Mouse (Mus musculus) CH12.LX (cell line): Measurements from ENCODE around the gene Srpk3. TPM values are rescaled to one million over a fixed set of nuclear protein-coding genes. Genes with fewer than 3 reads are reported as not detected.
A peak's percentile ranks its signal among the peaks of the same experiment; 100 is the strongest.

Source experiments
- DNase-seq: peaks from one replicate; pipeline ENCODE4 v3.0.0-alpha.2; 2013; ENCODE audit errors: extremely low read depth
- H3K27ac ChIP-seq: 2 replicates; pipeline ENCODE4 v1.5.1; 2012; ENCODE audit warnings: low read depth, mild to moderate bottlenecking, control low read depth, moderate library complexity; ENCODE audit not compliant: insufficient read depth
- H3K27me3 ChIP-seq: replicated peaks from 2 replicates; pipeline ENCODE3; 2012; ENCODE audit warnings: inconsistent platforms
- H3K36me3 ChIP-seq, 2 experiments: replicated peaks in 1 of 2; 2 replicates each; pipeline versions ENCODE3 to v1.6.1; 2012; ENCODE audit warnings: inconsistent platforms in 1 of 2, low read length in 1 of 2, mild to moderate bottlenecking in 1 of 2, mixed read lengths in 1 of 2, moderate library complexity in 1 of 2; ENCODE audit not compliant: control insufficient read depth in 1 of 2, insufficient read depth in 1 of 2
- H3K4me1 ChIP-seq, 2 experiments: 2 replicates each; pipeline ENCODE4 v1.6.1; 2012; ENCODE audit warnings: inconsistent platforms in 1 of 2, moderate library complexity in 1 of 2; ENCODE audit not compliant: insufficient read depth in 2 of 2, control insufficient read depth in 1 of 2
- H3K4me2 ChIP-seq: 2 replicates; pipeline ENCODE4 v1.6.1; 2012; ENCODE audit warnings: low read depth, mild to moderate bottlenecking, control low read depth; ENCODE audit not compliant: poor library complexity, insufficient read depth, severe bottlenecking
- H3K4me3 ChIP-seq, 3 experiments: fragments of 150-350 bp in 1 of 3; sonication (generic) in 1 of 3; replicated peaks in 1 of 3; 2 replicates each; pipeline versions ENCODE3 to v1.5.1; 2011 to 2012; ENCODE audit warnings: low read depth in 2 of 3, low read length in 2 of 3, mild to moderate bottlenecking in 2 of 3, moderate library complexity in 2 of 3, control low read depth in 1 of 3, improper control_type of control experiment in 1 of 3, inconsistent platforms in 1 of 3, mixed read lengths in 1 of 3; ENCODE audit not compliant: poor library complexity in 1 of 3
- H3K79me2 ChIP-seq: replicated peaks from 2 replicates; pipeline ENCODE4 v1.6.1; 2012; ENCODE audit warnings: mild to moderate bottlenecking, moderate library complexity; ENCODE audit not compliant: control insufficient read depth, poor library complexity, insufficient read depth, severe bottlenecking; ENCODE audit errors: extremely low read depth
- H3K9ac ChIP-seq: 2 replicates; pipeline ENCODE4 v1.6.1; 2012; ENCODE audit warnings: low read depth, mild to moderate bottlenecking, control low read depth, moderate library complexity; ENCODE audit not compliant: insufficient read depth
- H3K9me3 ChIP-seq: replicated peaks from 2 replicates; pipeline ENCODE3; 2012; ENCODE audit warnings: low read length, inconsistent platforms, mixed read lengths
- CHD2 ChIP-seq: IDR thresholded peaks from 2 replicates; pipeline ENCODE4 v1.6.1; 2011; ENCODE audit warnings: low read length, improper control_type of control experiment
- CTCF ChIP-seq, 2 experiments: IDR thresholded peaks in 1 of 2; conservative IDR thresholded peaks in 1 of 2; 2 replicates each; pipeline ENCODE4 v1.5.1; 2011 to 2012; ENCODE audit warnings: low read depth in 2 of 2, low read length in 2 of 2, improper control_type of control experiment in 1 of 2, inconsistent platforms in 1 of 2, mild to moderate bottlenecking in 1 of 2, moderate library complexity in 1 of 2
- HCFC1 ChIP-seq: IDR thresholded peaks from 2 replicates; pipeline ENCODE4 v1.6.1; 2012; ENCODE audit warnings: low read depth, mild to moderate bottlenecking, inconsistent platforms, low read length, improper control_type of control experiment
- JUN ChIP-seq: IDR thresholded peaks from 2 replicates; pipeline ENCODE4 v1.6.1; 2011; ENCODE audit warnings: low read depth, mild to moderate bottlenecking, low read length, improper control_type of control experiment, moderate library complexity; ENCODE audit not compliant: insufficient read depth
- JUND ChIP-seq: conservative IDR thresholded peaks from 2 replicates; pipeline ENCODE4 v1.6.1; 2011; ENCODE audit warnings: low read depth, low read length, improper control_type of control experiment
- PAX5 ChIP-seq: IDR thresholded peaks from 2 replicates; pipeline ENCODE4 v1.6.1; 2012; ENCODE audit warnings: low read length, inconsistent platforms, mixed read lengths
- POLR2AphosphoS2 ChIP-seq: IDR thresholded peaks from 2 replicates; pipeline ENCODE4 v1.6.1; 2011; ENCODE audit warnings: low read depth, low read length, improper control_type of control experiment
- TBP ChIP-seq: conservative IDR thresholded peaks from 2 replicates; pipeline ENCODE4 v1.6.1; 2011; ENCODE audit warnings: low read depth, low read length, improper control_type of control experiment
- USF1 ChIP-seq: IDR thresholded peaks from 2 replicates; pipeline ENCODE4 v1.6.1; 2014; ENCODE audit warnings: low read depth, mild to moderate bottlenecking, inconsistent platforms, low read length, improper control_type of control experiment
- ZC3H11A ChIP-seq: IDR thresholded peaks from 2 replicates; pipeline ENCODE4 v1.6.1; 2012; ENCODE audit warnings: low read depth, mild to moderate bottlenecking, inconsistent platforms, low read length, improper control_type of control experiment
- dilution Hi-C: fragments of 300-500 bp; cut with MboI; formaldehyde crosslinking; loops from 2 replicates; pipeline ENCODE4 v1.14.3; 2020; ENCODE audit warnings: low sequenced_read_pairs; ENCODE audit not compliant: extremely low pct_unique_long_range_greater_than_20kb, extremely low pct_ligation_motif_present
- in situ Hi-C: fragments of 300-500 bp; cut with MboI; formaldehyde crosslinking; loops from 3 replicates; pipeline ENCODE4 v1.14.3; 2019; ENCODE audit warnings: low sequenced_read_pairs, low pct_ligation_motif_present, low pct_unique_long_range_greater_than_20kb, mixed read lengths
- polyA plus RNA-seq: library from polyadenylated mRNA; unstranded; fragments of >175 nt; gene quantifications from 2 replicates; pipeline ENCODE4 v1.2.1, GENCODE M21; 2012; ENCODE audit warnings: low read depth; ENCODE audit not compliant: insufficient read length
- total RNA-seq, 2 experiments: library from RNA; depleted of rRNA; stranded (reverse); fragments of 300-350 nt in 1 of 2; fragments of >200 nt in 1 of 2; gene quantifications; 2 replicates each; pipeline ENCODE4 v1.2.3; 2012 to 2014

Gene Srpk3
- total and polyA plus RNA-seq, 3 experiments = 42.7 to 67.5 (median 52.3) TPM

DNA sequence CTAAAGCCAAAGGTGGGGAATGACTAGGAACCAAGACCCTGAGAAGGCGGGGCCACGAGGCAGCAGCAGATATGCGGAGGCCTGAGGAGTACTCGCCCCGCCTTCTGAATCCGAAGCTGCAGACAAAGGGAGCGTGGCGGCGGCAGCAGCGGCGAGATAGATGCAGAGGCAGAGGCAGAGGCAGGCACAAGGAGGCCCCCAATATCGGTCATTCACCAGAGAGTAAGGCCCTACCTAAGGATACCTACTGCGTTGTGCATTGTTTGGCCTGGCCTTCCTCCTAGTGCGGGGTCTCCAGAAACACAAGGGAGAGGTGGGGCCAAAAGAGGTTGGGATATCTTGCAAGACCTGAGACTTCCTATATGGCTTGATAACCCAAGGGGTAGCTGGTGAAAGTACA, 40.9 kb downstream of the Srpk3 start:
- dilution Hi-C loops (no loop called here), in situ Hi-C loops (no loop called here)
- H3K4me3 ChIP-seq = no peak overlapping the region

DNA sequence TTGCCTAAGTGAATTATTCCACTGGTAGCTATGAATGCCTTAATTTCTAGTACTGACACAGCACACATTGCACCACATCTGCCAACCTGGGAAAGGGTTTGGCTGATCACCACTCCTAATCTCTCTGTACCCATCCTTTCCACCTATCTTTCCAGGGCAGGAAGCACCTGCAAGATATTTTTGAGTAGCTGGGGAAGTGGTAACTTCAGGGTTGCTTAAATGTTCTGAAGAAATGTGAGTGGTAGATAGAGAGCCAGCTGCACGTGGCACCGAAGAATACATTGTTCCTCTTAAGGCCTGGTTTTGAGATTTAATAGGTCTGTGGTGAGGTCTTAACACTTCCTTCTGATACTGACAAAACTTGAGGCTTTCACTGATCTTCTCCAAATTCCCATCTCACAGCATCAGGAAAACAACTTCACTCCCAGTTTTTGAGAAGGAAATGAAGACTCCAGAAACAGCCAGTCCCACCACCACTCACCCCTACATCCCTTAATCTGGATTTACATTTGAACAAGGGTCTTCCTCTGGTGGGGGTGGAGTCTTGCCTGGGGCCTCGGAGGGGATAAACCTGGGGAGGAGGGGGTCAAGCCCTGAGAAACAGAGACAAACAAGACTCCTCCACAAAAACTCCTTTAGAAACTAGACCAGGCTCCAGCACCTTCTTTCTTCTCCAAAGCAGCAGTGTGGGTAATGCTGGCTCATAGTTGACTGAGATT, 42.5 kb downstream of the Srpk3 start:
- no peak overlapping the region for H3K4me3 ChIP-seq
- in situ Hi-C loops (no loop called here), dilution Hi-C loops (no loop called here)
- no peaks in the 10 kb centered on the region for H3K36me3 ChIP-seq
- H3K79me2 ChIP-seq = no peaks in the 10 kb centered on the region
- no peak overlapping the region for H3K9ac ChIP-seq
- no peak overlapping the region for H3K4me2 ChIP-seq
- TF ChIP-seq HCFC1 (no peak), POLR2AphosphoS2 (no peak), TBP (no peak), JUND (no peak), CTCF (conservative IDR thresholded peaks at IDR 0.05 in 1 of 2, IDR thresholded peaks at IDR 0.05 in 1 of 2; ENCODE audit: low read depth in 2 of 2, low read length in 2 of 2) (no peak)
- H3K4me1 ChIP-seq = peaks cover 0 to 10% of the 10 kb centered on the region in 2 experiments; a peak in 2 of 4 replicates
- H3K9me3 ChIP-seq = no peaks in the 10 kb centered on the region
- DNase-seq = no peak
- H3K27me3 ChIP-seq = no peaks in the 10 kb centered on the region
- no peak overlapping the region for H3K27ac ChIP-seq

More for the DNA sequence above, 40.9 kb downstream of the Srpk3 start:
- DNase-seq = no peak
- peaks cover 0 to 10% of the 10 kb centered on the region in 2 experiments; a peak in 2 of 4 replicates for H3K4me1 ChIP-seq
- H3K9me3 ChIP-seq = no peaks in the 10 kb centered on the region
- H3K79me2 ChIP-seq = no peaks in the 10 kb centered on the region
- H3K9ac ChIP-seq = no peak overlapping the region
- no peak overlapping the region for H3K4me2 ChIP-seq
- H3K27me3 ChIP-seq = no peaks in the 10 kb centered on the region
- H3K36me3 ChIP-seq = no peaks in the 10 kb centered on the region
- no peak overlapping the region for H3K27ac ChIP-seq
- TF ChIP-seq JUN (no peak), USF1 (no peak), CHD2 (no peak)
- TF ChIP-seq, all 38 proteins: peak for 0

- DNase-seq = no peak
- H3K4me3 ChIP-seq = no peak overlapping the region
- no peak overlapping the region for H3K9ac ChIP-seq
- dilution Hi-C loops = no loop called here
- H3K79me2 ChIP-seq = no peaks in the 10 kb centered on the region
- H3K36me3 ChIP-seq = no peaks in the 10 kb centered on the region
- TF ChIP-seq PAX5 (no peak), ZC3H11A (no peak), CTCF (conservative IDR thresholded peaks at IDR 0.05 in 1 of 2, IDR thresholded peaks at IDR 0.05 in 1 of 2; ENCODE audit: low read depth in 2 of 2, low read length in 2 of 2) (no peak)
- in situ Hi-C loops = no loop called here
- H3K9me3 ChIP-seq = no peaks in the 10 kb centered on the region
- peaks cover 0 to 7% of the 10 kb centered on the region in 2 experiments; a peak in 1 of 4 replicates for H3K4me1 ChIP-seq
- H3K27me3 ChIP-seq = no peaks in the 10 kb centered on the region
- H3K4me2 ChIP-seq = peak overlapping the region; percentile 87; the same call in 1 of the 2 replicates
- H3K27ac ChIP-seq = no peak overlapping the region
Observed at GRCm38 (mm10) chrX:73823747-73824146, 49.5 kb downstream of the Srpk3 start.
